Mouse (Mus musculus) ES-Bruce4 (cell line): ENCODE measurements around the gene Apaf1. TPM values are rescaled to one million over a fixed set of nuclear protein-coding genes. Genes with fewer than 3 reads are reported as not detected.

Experiments used
- H3K27ac ChIP-seq: 2 replicates; pipeline ENCODE4 v1.5.1; 2012; ENCODE audit warnings: low read length, inconsistent platforms; ENCODE audit not compliant: insufficient read depth
- H3K27me3 ChIP-seq: 2 replicates; pipeline ENCODE4 v1.6.1; 2012; ENCODE audit warnings: mild to moderate bottlenecking, low read length, inconsistent platforms; ENCODE audit not compliant: control insufficient read depth, poor library complexity, insufficient read depth, severe bottlenecking
- H3K36me3 ChIP-seq: 2 replicates; pipeline ENCODE4 v1.6.1; 2012; ENCODE audit warnings: inconsistent platforms, mild to moderate bottlenecking, low read length, moderate library complexity; ENCODE audit not compliant: control insufficient read depth, poor library complexity, insufficient read depth, severe bottlenecking
- H3K4me1 ChIP-seq: one replicate; pipeline ENCODE4 v1.8.1; 2011; ENCODE audit warnings: low read length; ENCODE audit not compliant: control insufficient read depth, insufficient read depth
- H3K4me3 ChIP-seq: 2 replicates; pipeline ENCODE4 v1.5.1; 2011; ENCODE audit warnings: low read depth, mild to moderate bottlenecking, low read length
- H3K9ac ChIP-seq: 2 replicates; pipeline ENCODE4 v1.6.1; 2012; ENCODE audit warnings: low read depth, mild to moderate bottlenecking, inconsistent platforms; ENCODE audit not compliant: poor library complexity, severe bottlenecking
- H3K9me3 ChIP-seq: replicated peaks from 2 replicates; pipeline ENCODE4 v1.6.1; 2012; ENCODE audit warnings: mild to moderate bottlenecking, low read length, inconsistent platforms; ENCODE audit not compliant: control insufficient read depth, poor library complexity, insufficient read depth, severe bottlenecking
- CTCF ChIP-seq: IDR thresholded peaks from one replicate; pipeline ENCODE4 v1.8.1; 2011; ENCODE audit warnings: low read depth, low read length
- EP300 ChIP-seq: IDR thresholded peaks from 2 replicates; pipeline ENCODE4 v1.6.1; 2011; ENCODE audit warnings: low read depth, low read length; ENCODE audit not compliant: insufficient read depth
- POLR2A ChIP-seq: IDR thresholded peaks from one replicate; pipeline ENCODE4 v1.8.1; 2011; ENCODE audit warnings: low read length; ENCODE audit not compliant: insufficient read depth
- polyA plus RNA-seq: library from polyadenylated mRNA; stranded (reverse); fragments of >200 nt; gene quantifications from 2 replicates; pipeline ENCODE4 v1.2.4, GENCODE M21; 2011; ENCODE audit warnings: low read depth; ENCODE audit not compliant: missing spikeins, insufficient read depth, insufficient read length

Gene Apaf1
- polyA plus RNA-seq, 1 experiment, result 73.0 TPM

DNA sequence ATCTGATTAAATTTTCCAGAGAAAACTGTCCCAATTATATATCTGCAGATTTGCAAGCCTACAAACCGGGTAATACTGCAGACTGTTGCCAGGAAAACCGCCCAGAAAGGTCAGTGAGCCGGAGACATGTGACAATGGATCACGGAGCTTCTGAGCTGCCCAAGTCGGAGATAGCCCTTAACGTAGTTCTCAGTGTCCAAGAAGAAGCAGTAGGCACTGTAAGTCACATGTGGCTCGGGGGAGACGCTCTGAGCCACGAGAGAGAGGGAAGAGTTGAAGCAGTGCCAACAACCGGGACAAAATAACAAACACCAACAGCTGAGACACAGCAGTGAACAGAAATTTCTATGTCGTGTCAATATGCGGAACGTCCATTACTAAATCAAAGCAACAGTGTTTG lies 81.1 kb downstream of the Apaf1 start:
- no peaks in the 10 kb centered on the region for H3K27me3 ChIP-seq
- H3K4me3 ChIP-seq, result no peak overlapping the region
- no peak overlapping the region for H3K9ac ChIP-seq
- no peaks in the 10 kb centered on the region for H3K9me3 ChIP-seq
- no peak for TF ChIP-seq POLR2A
- TF ChIP-seq CTCF, result no peak
- TF ChIP-seq EP300, result no peak
- H3K36me3 ChIP-seq, result peaks cover 2% of the 10 kb centered on the region
- no peaks in the 10 kb centered on the region for H3K4me1 ChIP-seq
- H3K27ac ChIP-seq, result no peak overlapping the region

GRCm38 (mm10) chr10:90999899-91000298 lies 82.7 kb downstream of the Apaf1 start:
- no peak for TF ChIP-seq CTCF
- TF ChIP-seq POLR2A, result no peak
- no peak for TF ChIP-seq EP300
- Histone ChIP-seq H3K27me3 (no peaks in the 10 kb centered on the region), H3K4me1 (no peaks in the 10 kb centered on the region), H3K36me3 (peaks cover 14% of the 10 kb centered on the region), H3K4me3 (no peak overlapping the region), H3K9ac (no peak overlapping the region), H3K9me3 (no peaks in the 10 kb centered on the region), H3K27ac (no peak overlapping the region)

GRCm38 (mm10) chr10:90993869-90994268 lies 88.7 kb downstream of the Apaf1 start:
- H3K4me3 ChIP-seq, result no peak overlapping the region
- H3K27ac ChIP-seq, result no peak overlapping the region
- no peaks in the 10 kb centered on the region for H3K27me3 ChIP-seq
- H3K9ac ChIP-seq, result no peak overlapping the region
- TF ChIP-seq POLR2A (no peak), CTCF (no peak), EP300 (no peak)
- no peaks in the 10 kb centered on the region for H3K9me3 ChIP-seq
- peaks cover 13% of the 10 kb centered on the region for H3K36me3 ChIP-seq
- no peaks in the 10 kb centered on the region for H3K4me1 ChIP-seq

DNA sequence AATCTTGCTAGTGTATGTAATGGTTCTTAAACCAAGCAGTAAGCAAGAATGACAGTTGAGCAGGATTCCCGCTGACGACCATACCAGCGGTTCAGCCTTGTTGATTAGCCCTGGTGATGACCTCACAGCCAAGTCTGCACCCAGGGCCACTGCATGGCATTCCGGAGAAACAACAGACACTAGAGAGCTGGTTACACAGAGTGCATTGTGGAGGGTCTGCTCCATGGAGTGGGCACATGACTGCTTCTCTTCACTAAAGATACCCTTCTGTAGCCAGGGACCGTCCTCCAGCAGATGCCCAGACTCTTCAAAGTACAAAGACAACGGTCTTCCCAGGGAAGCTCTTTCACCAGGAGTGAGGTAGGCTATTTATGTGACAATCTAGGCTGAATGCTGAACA lies 90.3 kb downstream of the Apaf1 start:
- H3K27ac ChIP-seq, result no peak overlapping the region

GRCm38 (mm10) chr10:90990340-90990739 lies 92.2 kb downstream of the Apaf1 start:
- TF ChIP-seq POLR2A (no peak), CTCF (no peak)
- no peak overlapping the region for H3K4me3 ChIP-seq

More for the DNA sequence above, 90.3 kb downstream of the Apaf1 start:
- H3K9ac ChIP-seq, result no peak overlapping the region
- peaks cover 13% of the 10 kb centered on the region for H3K36me3 ChIP-seq
- H3K27me3 ChIP-seq, result no peaks in the 10 kb centered on the region
- TF ChIP-seq POLR2A (no peak), EP300 (no peak), CTCF (no peak)
- no peak overlapping the region for H3K4me3 ChIP-seq
- no peaks in the 10 kb centered on the region for H3K9me3 ChIP-seq
- no peaks in the 10 kb centered on the region for H3K4me1 ChIP-seq

DNA sequence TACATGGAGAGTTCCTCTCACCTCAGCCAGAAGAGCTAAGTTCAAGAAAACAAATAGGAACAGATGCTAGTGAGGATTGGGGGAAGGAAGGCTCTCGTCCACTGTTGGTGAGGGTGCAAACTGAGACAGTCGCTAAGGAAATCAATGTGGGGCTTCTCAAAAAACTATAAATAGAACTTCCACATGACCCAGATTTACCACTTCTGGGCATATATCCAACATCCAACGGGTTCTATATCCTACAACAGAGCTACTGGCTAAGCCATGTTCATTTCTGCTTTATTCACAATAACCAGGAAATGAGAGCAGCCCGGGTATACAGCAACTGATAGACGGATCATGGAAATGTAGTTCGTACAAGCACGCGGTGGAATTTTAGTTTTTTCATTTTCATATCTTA lies 99.5 kb downstream of the Apaf1 start:
- Histone ChIP-seq H3K4me1 (no peaks in the 10 kb centered on the region), H3K27ac (no peak overlapping the region), H3K27me3 (no peaks in the 10 kb centered on the region), H3K4me3 (no peak overlapping the region), H3K9ac (no peak overlapping the region), H3K36me3 (no peaks in the 10 kb centered on the region), H3K9me3 (no peaks in the 10 kb centered on the region)
- no peak for TF ChIP-seq POLR2A
- TF ChIP-seq CTCF, result no peak
- TF ChIP-seq EP300, result no peak

More at GRCm38 (mm10) chr10:90990340-90990739, 92.2 kb downstream of the Apaf1 start:
- no peak overlapping the region for H3K27ac ChIP-seq
- H3K36me3 ChIP-seq, result peaks cover 6% of the 10 kb centered on the region
- no peak overlapping the region for H3K9ac ChIP-seq
- no peaks in the 10 kb centered on the region for H3K4me1 ChIP-seq
- H3K9me3 ChIP-seq, result no peaks in the 10 kb centered on the region
- no peaks in the 10 kb centered on the region for H3K27me3 ChIP-seq
